Mouse (Mus musculus) liver, embryonic 15.5 days (tissue): ENCODE data around the gene Mipol1. TPM values are rescaled to one million over a fixed set of nuclear protein-coding genes. Genes with fewer than 3 reads are reported as not detected.
"Not testable (repeated sequence)": the region's sequence is repeated elsewhere in the genome, so short reads cannot be mapped to it uniquely, and the experiment has no call there.

Experiments used
- ATAC-seq: fragments of 200-750 bp; cut with Nextera tagmentation; 2 replicates; pipeline ENCODE4 v1.8.0; 2017; ENCODE audit warnings: moderate number of reproducible peaks, mild to moderate bottlenecking, moderate library complexity; ENCODE audit not compliant: insufficient read depth
- H3K27ac ChIP-seq: fragments of 300-500 bp; sonication (generic); replicated peaks from 2 replicates; pipeline ENCODE4 v1.5.1; 2015; ENCODE audit warnings: mild to moderate bottlenecking, inconsistent platforms
- H3K27me3 ChIP-seq: fragments of 300-500 bp; sonication (generic); 2 replicates; pipeline ENCODE4 v1.6.1; 2015; ENCODE audit warnings: mild to moderate bottlenecking, inconsistent platforms
- H3K36me3 ChIP-seq: fragments of 300-500 bp; sonication (generic); replicated peaks from 2 replicates; pipeline ENCODE4 v1.6.1; 2015; ENCODE audit warnings: moderate library complexity, mild to moderate bottlenecking, inconsistent platforms
- H3K4me1 ChIP-seq: fragments of 300-500 bp; sonication (generic); replicated peaks from 2 replicates; pipeline ENCODE4 v1.6.1; 2015; ENCODE audit warnings: inconsistent platforms
- H3K4me2 ChIP-seq: fragments of 300-500 bp; sonication (generic); 2 replicates; pipeline ENCODE4 v1.6.1; 2015; ENCODE audit warnings: moderate library complexity, mild to moderate bottlenecking, inconsistent platforms
- H3K4me3 ChIP-seq: fragments of 300-500 bp; sonication (generic); replicated peaks from 2 replicates; pipeline ENCODE4 v1.5.1; 2015; ENCODE audit warnings: mild to moderate bottlenecking, inconsistent platforms
- H3K9ac ChIP-seq: fragments of 300-500 bp; sonication (generic); 2 replicates; pipeline ENCODE4 v1.6.1; 2015; ENCODE audit warnings: moderate library complexity, mild to moderate bottlenecking, inconsistent platforms
- H3K9me3 ChIP-seq: fragments of 300-500 bp; sonication (generic); replicated peaks from 2 replicates; pipeline ENCODE4 v1.6.1; 2016; ENCODE audit warnings: inconsistent platforms
- WGBS: fragments of 180-500 bp; shearing (Covaris S2); methylation state at CpG from one replicate; pipeline ENCODE4 v1.1.7; 2015; ENCODE audit warnings: mixed read lengths; ENCODE audit not compliant: insufficient replicate concordance; 5-methylcytosine and 5-hydroxymethylcytosine counted together
- polyA plus RNA-seq: library from polyadenylated mRNA; unstranded; fragments of >200 nt; fragmentation: Nextera tagmentation; extraction: Ambion mirVana; gene quantifications from 2 replicates; pipeline ENCODE4 v1.2.1, GENCODE M21; 2015

Gene Mipol1
- polyA plus RNA-seq, 1 experiment from 2014 or later, result 3.2 TPM

DNA sequence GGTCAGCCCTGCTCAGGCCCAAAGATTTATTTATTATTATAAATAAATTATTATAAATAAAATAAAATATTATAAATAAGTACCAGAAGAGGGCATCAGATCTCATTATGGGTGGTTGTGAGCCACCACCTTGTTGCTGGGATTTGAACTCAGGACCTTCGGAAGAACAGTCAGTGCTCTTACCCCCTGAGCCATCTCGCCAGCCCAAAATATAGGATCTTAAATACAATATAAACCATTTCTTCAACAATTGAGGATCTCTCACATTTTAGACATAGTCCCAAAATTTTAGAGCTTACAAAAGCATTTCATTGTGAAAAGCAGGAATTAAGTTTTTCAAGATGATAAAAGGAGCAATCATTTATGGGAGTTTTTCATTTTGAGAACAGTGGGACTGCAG, 30.8 kb upstream of the Mipol1 start:
- no peaks in the 10 kb centered on the region for H3K27me3 ChIP-seq
- 83% methylated on average over 2 of the region's 2 CpGs for WGBS
- no peak overlapping the region for H3K27ac ChIP-seq
- no peaks in the 10 kb centered on the region for H3K36me3 ChIP-seq
- H3K9me3 ChIP-seq, result no peaks in the 10 kb centered on the region
- no peak overlapping the region for H3K9ac ChIP-seq
- H3K4me2 ChIP-seq, result no peak overlapping the region
- H3K4me1 ChIP-seq, result peaks cover 23% of the 10 kb centered on the region
- H3K4me3 ChIP-seq, result no peak overlapping the region
- no peak for ATAC-seq

DNA sequence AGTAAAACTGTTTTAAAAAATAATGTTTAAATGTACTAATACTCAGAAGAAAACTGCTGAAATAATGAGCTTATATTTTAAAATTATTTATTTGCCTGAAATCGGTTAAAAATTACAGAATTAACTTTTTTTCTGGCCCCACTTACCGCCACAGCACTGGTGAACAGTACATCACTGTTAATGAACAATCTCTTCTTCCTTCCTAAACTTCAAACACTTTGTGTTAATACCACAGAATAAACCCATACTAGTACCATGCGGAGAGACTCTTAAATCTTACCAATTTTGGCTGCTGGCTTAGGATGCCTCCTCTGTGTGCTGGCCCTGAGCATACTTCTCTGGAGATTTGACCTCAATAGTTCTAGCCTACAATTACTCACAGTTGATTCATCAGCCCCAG, 28.3 kb upstream of the Mipol1 start:
- 82% methylated on average over 3 of the region's 3 CpGs for WGBS
- ATAC-seq, result no peak
- no peak overlapping the region for H3K4me3 ChIP-seq
- no peaks in the 10 kb centered on the region for H3K9me3 ChIP-seq
- H3K27ac ChIP-seq, result 0 out of 2 replicates have a peak overlapping the region, but pooled peaks have one; percentile 6
- no peaks in the 10 kb centered on the region for H3K36me3 ChIP-seq
- H3K4me1 ChIP-seq, result peaks cover 18% of the 10 kb centered on the region
- H3K27me3 ChIP-seq, result no peaks in the 10 kb centered on the region
- H3K4me2 ChIP-seq, result no peak overlapping the region
- H3K9ac ChIP-seq, result no peak overlapping the region

DNA sequence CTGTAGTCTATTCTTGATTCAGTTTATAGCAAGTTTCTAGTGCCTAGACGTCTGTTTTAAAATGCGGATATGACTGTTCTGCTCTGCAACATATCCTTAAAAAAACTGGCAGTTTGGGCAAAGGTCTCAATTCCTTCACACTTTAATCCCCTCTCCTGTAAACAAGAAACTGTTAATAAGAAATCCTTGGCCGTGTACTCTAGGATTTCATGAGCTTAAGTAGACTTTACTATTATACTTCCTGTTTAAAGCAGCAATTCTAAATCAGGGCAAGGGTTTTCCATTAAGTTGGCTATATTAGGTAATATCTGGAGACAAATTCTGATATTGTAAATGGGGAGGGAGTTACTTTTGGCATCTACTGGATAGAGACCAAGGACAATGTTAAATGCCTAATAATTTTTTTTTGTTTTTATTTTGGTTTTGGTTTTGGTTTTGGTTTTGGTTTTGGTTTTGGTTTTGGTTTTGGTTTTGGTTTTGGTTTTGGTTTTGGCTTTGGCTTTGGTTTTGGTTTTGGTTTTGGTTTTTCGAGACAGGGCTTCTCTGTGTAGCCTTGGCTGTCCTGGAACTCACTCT, 25.9 kb upstream of the Mipol1 start:
- H3K4me3 ChIP-seq, result no peak overlapping the region
- ATAC-seq, result no peak
- H3K9ac ChIP-seq, result no peak overlapping the region
- no peaks in the 10 kb centered on the region for H3K27me3 ChIP-seq
- no peak overlapping the region for H3K27ac ChIP-seq
- H3K36me3 ChIP-seq, result no peaks in the 10 kb centered on the region
- H3K9me3 ChIP-seq, result no peaks in the 10 kb centered on the region
- peaks cover 3% of the 10 kb centered on the region; the same call in 1 of the 2 replicates for H3K4me1 ChIP-seq
- 71% methylated on average over 4 of the region's 4 CpGs for WGBS
- no peak overlapping the region for H3K4me2 ChIP-seq

DNA sequence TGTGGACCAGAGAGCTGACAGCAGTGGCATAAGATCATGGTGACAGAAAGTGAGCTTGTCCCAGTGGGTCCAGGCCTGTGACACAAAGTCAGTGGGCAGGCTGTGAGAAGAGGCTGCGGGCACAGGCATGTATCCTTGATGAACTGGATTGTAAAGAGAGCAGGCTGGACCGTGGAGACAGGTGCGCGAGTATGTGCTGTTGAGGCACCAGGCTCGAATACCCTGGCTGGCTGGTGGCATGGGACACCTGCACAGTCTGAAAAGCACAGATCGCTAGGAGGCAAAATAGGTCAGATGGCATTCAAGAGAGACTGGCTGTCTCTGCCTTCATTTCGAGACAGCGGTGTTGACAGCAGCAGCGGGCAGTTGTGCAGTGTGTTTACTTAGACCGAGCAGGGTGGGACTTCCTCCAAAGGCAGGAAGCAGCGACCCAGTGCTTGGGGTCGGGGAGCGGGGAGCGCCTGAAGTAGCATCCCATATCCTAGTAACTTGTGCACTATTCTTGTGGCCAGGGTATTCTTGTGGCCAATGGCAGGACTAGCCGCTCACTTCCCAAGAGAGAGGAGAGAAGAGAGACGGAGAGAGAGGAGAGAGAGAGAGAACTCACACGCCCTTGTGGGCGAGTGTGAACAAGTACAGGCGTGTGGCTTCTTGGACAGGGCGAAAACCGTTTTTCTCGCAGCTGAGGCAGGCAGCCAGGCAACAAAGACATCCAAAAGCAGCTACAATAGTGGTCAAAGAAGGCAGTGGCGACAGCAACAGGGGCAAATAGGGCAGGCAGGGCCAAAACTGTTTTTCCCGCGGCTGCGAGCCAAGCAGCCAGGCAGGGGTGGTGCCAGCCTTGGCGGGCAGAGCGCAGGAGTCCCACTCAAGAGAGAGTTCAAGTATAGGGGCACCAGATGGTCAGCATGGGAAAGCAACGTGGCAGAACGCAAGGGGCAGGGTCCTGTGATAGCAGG, 18.6 kb upstream of the Mipol1 start:
- no peaks in the 10 kb centered on the region for H3K27me3 ChIP-seq
- H3K4me2 ChIP-seq, result peak overlapping the region; percentile 82
- H3K27ac ChIP-seq, result peak overlapping the region; percentile 59
- no peaks in the 10 kb centered on the region for H3K9me3 ChIP-seq
- WGBS, result 6% methylated on average over 30 of the region's 30 CpGs
- peak overlapping the region; percentile 63 for H3K9ac ChIP-seq
- no peaks in the 10 kb centered on the region for H3K36me3 ChIP-seq
- ATAC-seq, result peak; percentile 77
- peak overlapping the region; percentile 64 for H3K4me3 ChIP-seq
- H3K4me1 ChIP-seq, result peaks cover 13% of the 10 kb centered on the region

DNA sequence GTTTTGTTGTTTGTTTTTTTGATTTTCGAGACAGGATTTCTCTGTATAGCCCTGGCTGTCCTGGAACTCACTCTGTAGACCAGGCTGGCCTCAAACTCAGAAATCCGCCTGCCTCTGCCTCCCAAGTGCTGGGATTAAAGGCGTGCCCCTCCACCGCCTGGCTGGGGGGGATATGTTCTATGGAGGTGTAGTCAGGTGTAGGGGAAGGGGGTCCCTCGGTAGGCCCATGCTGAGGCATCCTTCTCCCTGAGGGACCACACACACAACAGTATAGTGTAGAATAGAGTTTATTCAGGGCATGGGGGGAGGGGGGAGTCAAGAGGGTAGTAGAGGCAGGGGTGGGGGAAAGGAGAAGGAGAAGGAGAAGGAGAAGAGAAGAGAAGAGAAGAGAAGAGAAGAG, 17.8 kb upstream of the Mipol1 start:
- ATAC-seq, H3K27me3 ChIP-seq, H3K9ac ChIP-seq, H3K36me3 ChIP-seq, H3K4me3 ChIP-seq, H3K9me3 ChIP-seq, H3K4me2 ChIP-seq, H3K27ac ChIP-seq: not testable (repeated sequence)
- H3K4me1 ChIP-seq, result peaks cover 13% of the 10 kb centered on the region
- 64% methylated on average over 5 of the region's 5 CpGs for WGBS

DNA sequence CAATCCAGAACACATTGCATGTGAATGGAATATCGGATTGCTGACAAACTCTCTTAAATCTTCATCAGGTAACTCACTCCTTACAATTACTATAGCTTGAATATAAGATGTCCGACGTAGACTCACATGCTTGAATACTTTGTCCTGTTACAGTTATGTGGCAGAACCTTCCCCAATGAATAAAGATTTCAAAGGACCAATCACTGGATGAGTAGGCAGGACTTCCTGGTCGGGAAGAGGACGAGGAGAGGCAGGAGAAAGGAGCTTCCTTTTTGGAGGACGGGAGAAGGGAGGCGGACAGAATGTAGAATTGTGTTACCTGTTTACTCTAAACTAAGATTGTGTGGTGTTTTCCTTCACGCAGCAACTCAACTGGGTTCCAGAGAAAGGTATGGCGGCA, 3.8 kb upstream of the Mipol1 start:
- H3K27ac ChIP-seq, result no peak overlapping the region
- H3K4me3 ChIP-seq, result no peak overlapping the region
- H3K27me3 ChIP-seq, result no peaks in the 10 kb centered on the region
- no peaks in the 10 kb centered on the region for H3K36me3 ChIP-seq
- ATAC-seq, result no peak
- no peak overlapping the region for H3K4me2 ChIP-seq
- 76% methylated on average over 9 of the region's 9 CpGs for WGBS
- no peaks in the 10 kb centered on the region for H3K9me3 ChIP-seq
- peaks cover 16% of the 10 kb centered on the region for H3K4me1 ChIP-seq
- no peak overlapping the region for H3K9ac ChIP-seq

DNA sequence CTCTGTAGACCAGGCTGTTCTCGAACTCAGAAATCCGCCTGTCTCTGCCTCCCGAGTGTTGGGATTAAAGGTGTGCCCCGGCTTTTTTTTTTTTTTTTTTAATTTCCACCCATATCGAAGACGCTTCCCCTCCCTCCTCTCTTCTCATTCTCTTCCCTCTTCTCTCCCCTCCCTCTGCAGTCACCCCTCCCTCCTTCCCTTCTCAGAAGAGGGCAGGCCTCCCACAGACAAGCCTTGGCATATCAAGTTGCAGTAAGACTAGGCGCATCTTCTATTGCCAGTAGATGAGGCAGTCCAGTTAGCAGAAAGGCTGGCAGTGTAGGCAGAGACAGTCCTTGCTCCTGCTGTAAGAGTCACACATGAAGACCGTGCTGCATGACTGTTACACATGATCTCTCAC, 2.5 kb upstream of the Mipol1 start:
- Histone ChIP-seq H3K4me2 (no peak overlapping the region), H3K27me3 (no peaks in the 10 kb centered on the region), H3K9ac (no peak overlapping the region), H3K4me1 (peaks cover 24% of the 10 kb centered on the region), H3K4me3 (no peak overlapping the region), H3K36me3 (no peaks in the 10 kb centered on the region), H3K27ac (no peak overlapping the region), H3K9me3 (no peaks in the 10 kb centered on the region)
- 82% methylated on average over 7 of the region's 8 CpGs for WGBS
- no peak for ATAC-seq

DNA sequence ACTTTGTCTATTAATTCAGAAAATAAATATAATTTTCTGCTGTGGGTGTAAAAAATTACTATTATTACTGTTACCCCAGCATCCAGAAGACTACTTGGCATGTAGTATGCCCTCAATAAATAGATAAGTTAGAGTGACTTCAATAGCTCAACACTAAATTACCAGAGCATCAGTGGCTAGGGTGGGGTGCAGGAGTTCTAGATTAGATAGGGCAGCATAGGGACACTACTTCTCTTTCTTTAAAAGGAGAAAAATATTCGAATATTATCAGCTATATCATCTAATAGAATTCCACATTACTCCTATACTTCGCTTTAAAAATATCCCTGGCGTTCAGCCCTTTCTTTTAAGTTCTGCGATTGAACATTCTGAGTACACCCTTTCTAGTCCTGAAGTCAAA, 524 bp upstream of the Mipol1 start:
- H3K4me3 ChIP-seq, result peak overlapping the region; percentile 90
- H3K36me3 ChIP-seq, result peaks cover 3% of the 10 kb centered on the region; the same call in 1 of the 2 replicates
- H3K4me1 ChIP-seq, result peaks cover 31% of the 10 kb centered on the region
- H3K27ac ChIP-seq, result peak overlapping the region; percentile 94
- H3K27me3 ChIP-seq, result no peaks in the 10 kb centered on the region
- peak overlapping the region; percentile 71 for H3K9ac ChIP-seq
- no peaks in the 10 kb centered on the region for H3K9me3 ChIP-seq
- peak; percentile 51 for ATAC-seq
- WGBS, result 19% methylated on average over 4 of the region's 4 CpGs
- H3K4me2 ChIP-seq, result peak overlapping the region; percentile 88

DNA sequence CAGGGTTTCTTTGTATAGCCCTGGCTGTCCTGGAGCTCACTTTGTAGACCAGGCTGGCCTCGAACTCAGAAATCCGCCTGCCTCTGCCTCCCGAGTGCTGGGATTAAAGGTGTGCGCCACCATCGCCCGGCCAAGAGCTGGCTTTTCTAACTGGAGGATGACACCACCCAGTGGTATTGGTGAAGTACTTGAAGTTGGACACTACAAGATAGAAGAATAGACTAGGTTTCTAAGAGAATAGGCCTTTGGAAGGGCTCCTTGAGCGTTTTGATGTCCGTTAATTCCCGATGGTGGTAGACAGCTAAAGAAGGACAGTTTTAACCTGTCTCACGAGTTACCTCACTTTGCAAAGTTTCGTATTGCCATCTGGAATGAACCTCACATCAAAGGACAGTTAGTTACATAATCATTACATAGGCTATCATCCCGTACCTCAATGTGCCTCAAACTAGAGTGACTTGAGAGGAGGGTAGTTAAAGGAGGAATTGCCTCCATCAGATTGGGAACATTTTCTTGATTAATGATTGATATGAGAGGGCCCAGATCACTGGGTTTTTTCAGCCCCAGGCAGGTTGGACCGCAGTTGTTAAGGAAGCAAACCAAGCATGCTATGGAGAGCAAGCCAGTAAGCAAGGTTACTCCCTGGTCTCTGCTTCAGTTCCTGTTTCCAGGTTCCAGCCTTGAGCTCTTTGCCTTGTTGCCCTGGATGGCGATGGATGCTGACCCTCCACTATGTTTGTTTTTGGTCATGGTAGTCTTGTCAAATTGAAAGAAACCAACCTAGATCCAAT, 1.1 kb downstream of the Mipol1 start:
- Histone ChIP-seq H3K9me3 (no peaks in the 10 kb centered on the region), H3K4me1 (peaks cover 43% of the 10 kb centered on the region), H3K36me3 (peaks cover 12% of the 10 kb centered on the region; the same call in 1 of the 2 replicates), H3K9ac (peak overlapping the region; percentile 89), H3K4me3 (peak overlapping the region; percentile 90), H3K27me3 (no peaks in the 10 kb centered on the region), H3K4me2 (peak overlapping the region; percentile 88), H3K27ac (peak overlapping the region; percentile 94)
- 25% methylated on average over 14 of the region's 14 CpGs for WGBS
- ATAC-seq, result no peak

DNA sequence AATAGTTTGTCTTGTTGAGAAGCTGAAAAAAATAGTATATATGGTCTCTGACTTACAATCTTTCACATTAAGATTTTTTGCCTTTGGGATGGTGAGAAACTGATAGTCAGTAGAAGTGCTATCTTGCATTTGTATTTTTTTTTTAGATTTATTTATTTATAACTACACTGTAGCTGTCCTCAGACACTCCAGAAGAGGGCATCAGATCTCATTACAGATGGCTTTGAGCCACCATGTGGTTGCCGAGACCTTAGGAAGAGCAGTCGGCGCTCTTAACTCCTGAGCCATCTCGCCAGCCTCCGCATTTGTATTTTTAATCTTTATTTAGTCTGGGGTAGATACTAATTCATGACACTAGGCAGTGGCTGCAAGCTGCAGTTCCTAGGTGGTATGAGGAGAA, 3.2 kb downstream of the Mipol1 start:
- no peak overlapping the region for H3K9ac ChIP-seq
- no peak for ATAC-seq
- peaks cover 16% of the 10 kb centered on the region for H3K36me3 ChIP-seq
- peak overlapping the region; percentile 41 for H3K4me2 ChIP-seq
- WGBS, result 56% methylated on average over 5 of the region's 5 CpGs
- no peak overlapping the region for H3K4me3 ChIP-seq
- H3K9me3 ChIP-seq, result no peaks in the 10 kb centered on the region
- no peak overlapping the region for H3K27ac ChIP-seq
- H3K27me3 ChIP-seq, result no peaks in the 10 kb centered on the region
- peaks cover 43% of the 10 kb centered on the region for H3K4me1 ChIP-seq
